Mouse (Mus musculus) thymus, postnatal 36 days (tissue): Measurements from ENCODE around the gene 1700024P04Rik.
A peak's percentile ranks its signal among the peaks of the same experiment; 100 is the strongest.

Source experiments
- DNase-seq, 2 experiments: peaks; one replicate each; pipeline ENCODE4 v3.0.0; 2022; ENCODE audit warnings: mixed read lengths in 2 of 2

1700024P04Rik gene

DNA sequence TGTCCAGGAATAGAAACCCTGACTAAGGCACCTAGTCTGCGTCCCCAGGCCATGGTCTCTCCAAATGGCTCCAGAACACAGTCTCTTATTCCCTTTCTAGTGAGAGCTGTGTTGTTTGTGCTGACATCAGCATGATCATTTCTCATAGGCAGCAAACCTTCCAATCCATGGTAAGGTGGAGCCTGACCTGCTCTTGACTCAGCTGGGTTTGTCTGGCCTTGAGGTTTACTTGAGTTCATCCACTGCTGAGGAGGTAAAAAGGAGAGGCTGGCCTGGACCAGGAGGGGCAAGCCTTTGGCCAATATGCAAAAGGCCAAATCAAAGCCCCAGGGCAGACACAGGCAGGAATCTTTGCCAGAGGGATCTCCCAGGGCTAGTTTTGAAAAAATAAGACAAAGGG lies 20.8 kb downstream of the 1700024P04Rik start:
- DNase-seq = no peak

DNA sequence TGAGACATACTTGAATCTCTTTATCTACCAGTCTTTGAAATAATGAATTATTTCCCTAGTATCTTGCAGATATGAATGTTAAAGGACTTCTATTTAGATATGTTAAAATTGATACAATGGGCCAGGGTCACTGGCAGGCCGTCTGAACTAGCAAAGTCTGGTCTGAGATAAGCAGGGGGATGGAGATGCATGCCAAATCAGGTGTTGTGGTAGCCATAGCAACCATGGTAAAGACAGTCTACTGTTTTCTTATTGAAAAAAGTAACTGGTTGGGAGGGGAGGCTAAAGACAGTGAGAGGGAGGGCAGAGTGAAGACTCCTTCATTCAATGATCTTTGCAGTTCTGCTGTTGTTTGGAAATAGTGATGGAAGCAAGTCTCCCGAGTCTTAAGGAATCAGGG lies 26.2 kb downstream of the 1700024P04Rik start:
- no peak for DNase-seq

DNA sequence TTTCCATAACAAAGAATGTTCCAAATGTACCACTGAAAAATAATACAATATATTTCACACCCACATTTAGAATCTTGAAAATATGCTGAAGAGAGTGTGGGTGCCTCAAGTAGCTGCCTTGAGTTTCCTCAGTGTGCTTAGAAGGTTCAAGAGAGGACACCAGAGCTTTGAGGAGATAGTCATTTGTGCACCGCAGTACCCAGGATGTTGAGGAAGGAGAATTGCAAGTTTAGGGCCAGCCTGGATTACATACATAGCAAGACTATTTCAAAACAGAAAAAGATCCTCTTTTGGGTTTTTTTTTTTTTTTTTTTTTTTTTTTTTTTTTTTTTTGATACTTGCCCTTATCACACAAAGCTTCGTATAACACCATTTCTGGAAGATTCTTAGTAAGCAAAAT lies 28.2 kb downstream of the 1700024P04Rik start:
- DNase-seq = no peak

DNA sequence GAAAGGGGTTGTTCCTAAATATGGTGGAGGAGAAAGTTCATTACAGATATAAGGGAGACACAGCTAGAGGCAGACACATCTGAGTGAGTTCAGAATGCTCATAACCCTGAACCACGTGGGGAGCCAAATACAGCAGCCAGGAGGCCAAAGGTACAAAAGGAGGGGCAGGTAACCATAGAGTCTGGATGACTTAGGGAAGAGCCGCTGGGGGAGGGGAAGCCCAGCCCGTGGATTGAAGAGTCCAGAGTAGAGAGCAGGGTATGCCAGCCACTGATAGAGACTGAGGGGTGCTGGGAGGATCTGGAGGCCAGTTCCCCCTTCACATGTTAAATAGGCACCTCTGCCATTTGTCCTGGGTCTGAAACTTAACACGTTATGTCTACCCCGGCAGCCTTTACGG lies 28.7 kb downstream of the 1700024P04Rik start:
- DNase-seq = no peak

DNA sequence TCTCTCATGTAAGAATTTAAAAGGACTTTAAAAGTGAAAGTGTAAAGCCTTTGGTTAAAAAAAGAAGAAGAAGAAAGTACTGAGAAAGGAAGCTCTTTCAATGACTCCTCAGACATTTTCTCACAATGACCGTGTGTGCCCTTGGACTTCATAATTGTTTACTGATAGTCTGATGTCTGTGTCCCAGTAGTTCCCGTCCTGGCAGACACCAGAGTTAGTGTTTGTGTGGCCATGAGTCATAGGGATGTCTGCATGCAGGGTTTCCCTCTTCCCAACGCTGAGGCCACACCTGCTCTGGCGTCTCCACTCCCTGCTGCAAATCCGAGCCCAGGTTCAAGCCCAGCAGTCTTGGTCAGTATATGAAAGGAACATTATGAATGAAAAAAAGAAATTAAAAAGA lies 29.1 kb downstream of the 1700024P04Rik start:
- DNase-seq = no peak

DNA sequence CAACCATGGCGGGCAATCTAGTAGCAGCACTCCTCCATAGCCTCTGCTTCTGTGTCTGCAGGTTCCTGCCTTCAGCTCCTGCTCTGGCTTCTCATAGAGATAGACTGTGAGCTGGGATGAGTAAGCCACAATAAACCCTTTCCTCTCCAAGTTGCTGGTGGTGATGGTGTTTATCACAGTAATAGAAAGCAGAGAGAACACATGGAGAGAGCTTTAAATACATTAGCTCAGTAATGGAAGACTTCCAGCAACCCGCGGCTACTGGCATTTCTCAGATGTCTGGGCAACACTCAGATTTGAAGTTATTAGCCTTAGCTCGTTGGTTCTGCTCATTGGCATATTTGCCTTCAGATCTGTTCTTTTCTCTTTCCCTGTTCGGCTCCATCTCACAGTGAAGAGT lies 30.5 kb downstream of the 1700024P04Rik start:
- DNase-seq = no peak

DNA sequence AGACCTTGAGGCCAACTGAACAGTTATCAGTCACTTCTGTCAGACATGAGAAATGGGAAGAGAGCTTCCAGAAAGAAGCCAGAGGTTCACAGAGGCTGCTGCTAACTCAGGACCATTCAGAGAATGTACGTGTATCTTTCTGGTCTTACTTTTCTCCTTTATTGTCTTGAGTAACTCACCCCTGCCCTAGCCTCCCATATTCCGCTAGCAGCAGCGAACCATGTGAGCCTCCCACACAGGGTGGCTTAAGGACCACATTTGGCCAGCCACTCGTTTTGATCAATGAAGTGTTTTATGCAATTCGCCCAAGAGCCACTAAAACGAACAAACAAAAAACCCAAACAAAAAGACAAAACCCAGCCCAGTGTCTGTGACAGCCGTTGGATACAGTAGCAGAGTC lies 32.4 kb downstream of the 1700024P04Rik start:
- DNase-seq = no peak

DNA sequence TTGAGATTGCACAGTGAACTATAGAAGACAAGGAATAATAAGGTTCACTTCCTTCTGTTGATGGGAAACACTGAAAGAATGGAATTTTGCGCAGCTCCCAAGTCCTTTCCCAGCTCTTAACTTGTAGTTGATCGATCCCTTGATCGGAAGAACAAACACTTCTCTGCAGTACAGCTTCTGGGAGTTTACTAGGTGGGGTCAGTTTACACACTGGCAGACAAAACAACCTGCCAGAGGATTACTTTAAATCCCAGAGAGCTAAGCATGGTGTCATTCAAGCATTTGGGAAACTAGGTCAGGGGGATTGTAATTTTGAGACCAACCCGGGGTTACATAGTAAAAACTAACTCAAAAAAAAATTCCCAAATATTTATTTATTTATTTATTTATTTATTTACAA lies 36.2 kb downstream of the 1700024P04Rik start:
- no peak for DNase-seq

DNA sequence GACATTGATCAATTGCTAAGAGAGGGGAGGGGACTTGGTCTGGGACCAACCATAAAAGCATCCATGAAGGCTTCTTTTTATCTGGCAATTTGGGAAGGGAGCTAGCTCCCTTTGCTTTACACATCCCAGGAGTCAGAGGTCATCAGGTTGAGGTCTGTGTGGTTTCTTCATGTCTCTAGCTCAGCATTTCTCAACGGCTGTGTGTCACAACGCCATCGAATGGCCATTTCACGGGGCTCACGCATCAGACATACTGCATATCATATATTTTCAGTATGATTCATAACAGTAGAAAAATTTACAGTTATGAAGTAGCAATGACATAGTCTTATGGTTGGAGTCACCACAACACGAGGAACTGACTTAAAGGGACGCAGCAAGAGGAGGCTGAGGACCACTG lies 37.9 kb downstream of the 1700024P04Rik start:
- DNase-seq = no peak

DNA sequence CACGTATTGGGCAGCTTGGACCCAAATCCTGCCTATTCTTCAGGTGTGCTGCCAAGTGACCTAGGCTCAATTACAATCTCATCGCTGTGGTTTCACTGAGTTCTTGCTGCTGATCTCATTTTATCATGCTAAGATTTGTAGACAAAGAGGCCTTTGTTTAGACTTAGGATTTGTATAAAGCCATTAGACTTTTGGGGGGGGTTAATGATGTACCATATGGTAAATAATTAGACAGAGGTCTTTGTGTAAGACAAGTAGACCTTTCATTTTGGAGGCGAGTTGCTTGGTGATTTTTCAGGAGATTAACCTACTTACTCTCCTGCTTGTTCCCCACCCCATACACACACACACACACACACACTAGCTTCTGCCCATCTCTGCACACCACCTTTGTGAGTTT lies 38.5 kb downstream of the 1700024P04Rik start:
- no peak for DNase-seq

DNA sequence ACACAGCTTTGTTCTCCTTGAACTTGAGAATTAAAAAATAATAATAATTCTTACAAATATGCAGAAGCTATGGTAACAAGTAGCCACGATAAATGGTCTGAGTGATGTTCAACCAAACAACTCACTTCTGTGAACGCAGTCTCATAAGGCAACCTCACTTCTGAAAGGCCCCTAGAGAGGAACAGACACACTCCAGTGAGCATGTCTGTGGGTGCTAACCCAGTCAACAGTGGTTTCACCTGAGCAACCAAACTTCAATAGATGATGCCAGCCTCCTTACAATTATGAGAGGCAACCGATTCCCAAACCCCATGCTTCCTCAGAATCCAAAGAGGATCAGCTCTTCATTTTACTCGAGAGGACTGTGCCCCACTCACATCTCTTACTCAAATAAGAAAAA lies 39.0 kb downstream of the 1700024P04Rik start:
- DNase-seq = no peak

DNA sequence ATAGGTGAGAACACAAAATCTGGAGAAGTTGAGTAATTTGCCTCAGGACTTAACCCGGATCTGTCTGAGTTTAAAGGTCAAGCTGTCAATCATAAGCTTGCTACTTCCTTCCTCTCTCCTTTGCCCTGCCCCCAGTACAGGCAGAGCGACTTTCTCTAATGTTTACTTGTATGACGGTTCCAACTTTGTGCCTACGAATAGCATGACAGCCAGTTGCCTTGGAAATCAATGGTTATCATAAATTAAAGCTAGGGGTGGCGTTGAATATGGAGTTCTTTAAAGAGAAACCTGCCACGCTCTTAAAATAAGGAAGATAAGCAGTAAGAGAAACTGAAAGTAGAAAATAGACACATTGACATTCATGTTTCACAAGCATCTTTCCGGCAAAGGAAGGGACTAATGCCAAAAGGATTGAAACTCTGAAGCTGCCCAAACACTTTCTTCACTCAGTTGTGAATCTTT lies 39.7 kb downstream of the 1700024P04Rik start:
- DNase-seq = peak; percentile 34 to 37

DNA sequence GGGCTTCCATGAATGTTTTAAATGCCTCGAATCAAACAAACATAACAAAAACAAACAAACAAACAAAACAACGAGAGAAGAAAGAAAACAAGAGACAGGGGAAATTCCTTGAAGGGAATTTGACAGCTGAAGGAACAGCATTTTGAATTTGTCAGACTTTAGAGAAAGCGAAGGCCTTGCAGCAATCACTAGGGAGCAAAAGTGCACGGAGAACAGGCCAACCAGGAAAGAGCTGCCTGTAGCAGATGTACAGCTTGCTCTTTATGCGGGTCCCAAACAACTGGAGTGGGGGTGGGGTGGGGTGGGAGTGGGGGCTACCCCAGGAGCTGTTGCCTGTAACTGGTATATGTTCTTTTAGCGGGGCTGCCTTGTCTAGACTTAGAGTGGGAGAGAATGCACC lies 42.0 kb downstream of the 1700024P04Rik start:
- DNase-seq = no peak

DNA sequence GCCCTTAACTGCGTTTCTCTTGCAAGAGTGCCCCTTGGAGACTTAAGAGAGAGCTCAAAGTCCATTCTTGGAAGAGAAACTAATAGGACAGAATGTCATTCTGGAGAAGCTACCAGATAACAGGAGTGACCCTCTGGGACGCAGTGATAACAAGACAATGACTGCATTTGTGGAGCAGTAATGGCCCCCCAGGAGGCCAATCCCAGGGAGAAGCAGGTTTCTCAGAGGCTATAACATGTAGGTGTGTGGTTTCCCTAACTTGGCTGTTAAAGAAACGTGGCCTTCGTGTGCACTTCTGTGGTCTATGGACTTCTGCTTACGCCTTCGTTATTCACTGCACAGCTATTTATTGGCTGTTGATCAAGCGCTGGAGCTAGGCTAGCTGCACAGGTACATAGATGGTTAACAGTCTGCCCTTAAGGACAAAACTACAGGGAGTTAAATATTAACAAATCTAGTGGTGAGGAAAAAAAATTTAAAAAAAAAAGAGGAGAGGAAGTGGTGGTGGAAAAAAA lies 42.5 kb downstream of the 1700024P04Rik start:
- DNase-seq = no peak

DNA sequence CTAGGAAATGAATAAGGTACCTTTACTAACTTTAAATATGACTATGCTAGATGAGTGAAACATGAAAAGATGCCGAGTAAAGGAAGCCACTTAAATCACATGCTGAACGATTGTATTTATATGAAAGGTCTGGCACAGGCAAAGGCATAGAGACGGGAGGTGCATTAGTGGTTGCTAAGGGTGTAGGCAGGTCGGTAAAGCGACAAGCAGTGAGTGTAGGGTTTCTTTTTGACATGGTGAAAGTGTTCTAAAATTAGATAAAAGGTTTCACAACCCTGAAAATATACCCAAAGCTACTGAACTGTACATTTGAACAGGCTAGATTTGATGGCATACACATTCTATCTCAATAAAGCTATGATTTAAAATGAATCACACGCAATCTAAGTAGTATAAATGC lies 47.3 kb downstream of the 1700024P04Rik start:
- DNase-seq = no peak
